Mouse (Mus musculus) liver, postnatal 0 days (tissue): ENCODE measurements at regions not wholly inside any gene's neighbourhood (a gene's known extent, or its start where the extent isn't known, plus 50 kb on each side); places are given as distances from the start of the nearest gene placed in this dataset.

Source experiments
- CTCF ChIP-seq: sonication (generic); IDR thresholded peaks from 2 replicates; pipeline ENCODE4 v1.5.1; 2016; ENCODE audit warnings: antibody characterized with exemption, low read depth
- EP300 ChIP-seq: IDR thresholded peaks from 2 replicates; pipeline ENCODE4 v1.6.1; 2016; ENCODE audit warnings: antibody characterized with exemption, low read depth, mild to moderate bottlenecking

GRCm38 (mm10) chr15:6934564-6934980, 59.8 kb upstream of the Osmr start:
- TF ChIP-seq CTCF, result no peak; the same call in 1 of the 2 replicates
- TF ChIP-seq EP300, result no peak
